Mouse (Mus musculus) thymus, postnatal 36 days (tissue): ENCODE measurements around the gene Tmprss13.
A peak's percentile ranks its signal among the peaks of the same experiment; 100 is the strongest.

Experiments
- DNase-seq, 2 experiments: peaks; one replicate each; pipeline ENCODE4 v3.0.0; 2022; ENCODE audit warnings: mixed read lengths in 2 of 2

The Tmprss13 gene

DNA sequence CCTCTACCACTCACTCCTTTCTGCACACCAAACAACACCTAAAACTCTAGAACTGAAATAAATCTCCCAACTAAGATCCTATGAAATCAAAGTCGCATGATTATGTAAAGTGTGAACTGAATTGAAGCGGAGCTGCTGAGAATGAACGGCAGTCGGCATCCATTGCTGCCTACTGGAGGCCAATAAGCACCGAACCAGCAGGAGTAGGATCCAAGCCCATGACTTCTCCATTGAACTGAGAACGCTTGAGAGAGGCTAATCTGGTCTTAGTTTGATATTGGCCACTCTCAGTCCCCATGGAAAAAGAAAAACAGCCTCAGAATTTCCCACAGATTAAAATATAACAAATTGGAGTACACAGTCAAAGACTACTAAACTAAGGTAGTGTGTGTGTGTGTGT lies 65.0 kb downstream of the Tmprss13 start:
- DNase-seq, result no peak

DNA sequence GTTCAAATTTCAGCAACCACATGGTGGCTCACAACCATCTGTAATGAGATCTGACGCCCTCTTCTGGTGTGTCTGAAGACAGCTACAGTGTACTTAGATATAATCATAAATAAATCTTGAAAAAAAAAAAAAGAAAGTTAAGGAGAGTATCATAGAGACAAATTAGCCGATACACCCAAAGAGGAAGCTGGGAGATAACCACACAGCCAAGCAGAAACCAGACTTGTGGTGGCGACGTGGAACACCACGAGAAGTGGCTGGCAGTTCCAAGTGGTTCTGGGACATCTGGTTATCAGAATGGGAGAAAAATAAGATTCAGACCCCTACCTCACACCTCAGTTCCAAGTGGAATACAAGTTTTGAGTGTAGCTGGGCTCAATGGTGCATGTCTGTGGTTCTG lies 67.8 kb downstream of the Tmprss13 start:
- no peak for DNase-seq

DNA sequence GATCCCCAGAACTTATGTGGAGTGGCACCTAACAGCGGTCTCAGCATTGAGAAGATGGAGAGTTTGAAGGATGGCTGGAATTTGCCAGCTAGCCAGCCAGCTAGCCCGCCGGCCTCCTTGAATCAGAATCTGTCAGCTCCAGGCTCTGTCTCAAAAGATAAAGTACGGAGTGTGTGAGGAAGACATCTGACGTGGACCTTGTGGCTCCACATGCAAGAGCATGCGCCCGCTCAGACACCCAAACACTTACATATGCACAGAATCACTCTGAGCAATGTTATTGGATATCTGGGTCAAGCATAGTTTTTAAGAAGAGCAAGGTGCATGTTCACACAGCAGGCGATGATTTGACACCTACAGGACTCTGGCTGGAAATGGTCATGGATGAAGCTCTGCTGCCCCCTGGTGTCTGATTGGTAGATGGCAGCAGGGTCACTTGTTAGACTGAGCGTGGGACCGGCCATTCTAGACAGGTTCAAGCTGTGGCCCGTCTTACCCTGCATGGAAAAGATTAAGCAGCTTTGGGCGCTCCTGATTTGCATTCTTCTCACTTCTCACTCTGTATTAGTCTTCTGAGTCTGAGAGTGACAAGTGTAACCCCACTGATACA lies 69.6 kb downstream of the Tmprss13 start:
- DNase-seq, result peak; percentile 82 to 88

DNA sequence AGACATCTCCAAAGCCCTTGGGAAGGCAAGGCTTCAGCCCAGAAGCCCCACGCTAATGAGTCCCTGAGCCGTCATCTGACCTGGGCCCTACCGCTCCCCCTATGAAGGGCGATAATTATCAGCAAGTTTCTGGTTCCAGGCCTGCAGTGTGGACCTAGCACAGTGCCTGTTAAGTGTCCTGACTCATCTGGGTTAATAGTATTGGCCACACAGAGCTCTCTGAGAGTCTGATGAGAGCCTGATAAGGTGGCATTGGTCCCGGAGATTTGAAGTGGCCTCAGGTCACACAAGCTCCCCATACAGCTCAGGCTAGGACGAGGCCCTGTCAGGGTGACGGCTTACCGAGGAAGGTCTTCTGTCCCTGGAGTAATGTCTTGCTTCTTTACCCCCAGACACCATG lies 70.7 kb downstream of the Tmprss13 start:
- no peak for DNase-seq

DNA sequence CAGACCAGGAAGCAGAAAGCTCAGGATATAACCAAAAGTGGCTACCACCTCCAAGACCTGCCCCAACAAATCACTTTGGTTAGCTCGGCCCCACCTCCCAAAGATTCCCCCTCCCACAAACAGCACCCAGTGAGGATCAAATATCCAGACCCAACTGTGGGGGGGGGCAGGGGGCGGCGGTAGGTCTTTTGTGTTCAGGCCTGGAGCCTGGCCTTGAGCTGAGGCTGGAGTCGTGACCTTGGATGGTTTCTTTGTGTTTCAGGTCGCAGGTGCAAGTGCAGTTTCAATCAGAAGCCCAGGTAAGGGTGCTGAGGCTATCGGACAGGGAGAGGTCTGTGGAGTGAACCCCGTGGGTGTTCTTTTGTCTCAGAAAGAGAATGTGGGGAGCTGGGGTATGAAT lies 72.4 kb downstream of the Tmprss13 start:
- no peak for DNase-seq

DNA sequence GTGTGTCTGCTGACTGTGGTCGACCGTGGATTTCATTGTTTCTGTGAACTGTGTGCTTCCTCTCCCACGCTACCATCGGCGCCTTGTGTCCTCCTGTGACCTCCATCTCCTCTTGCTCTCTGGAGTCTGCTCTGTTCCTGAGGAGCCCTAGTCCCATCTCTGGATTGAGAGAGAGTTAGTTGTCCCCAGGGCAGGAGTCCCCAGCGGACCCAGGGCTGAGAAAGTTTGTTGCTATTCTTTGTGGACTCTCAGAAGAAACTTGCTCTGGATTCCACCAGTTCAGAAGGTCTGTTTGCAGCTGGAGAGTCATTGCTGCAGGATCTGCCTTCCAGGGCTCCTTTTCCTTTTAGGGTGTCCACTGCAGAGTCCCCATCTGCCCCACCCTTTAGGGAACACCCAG lies 76.3 kb downstream of the Tmprss13 start:
- no peak for DNase-seq

DNA sequence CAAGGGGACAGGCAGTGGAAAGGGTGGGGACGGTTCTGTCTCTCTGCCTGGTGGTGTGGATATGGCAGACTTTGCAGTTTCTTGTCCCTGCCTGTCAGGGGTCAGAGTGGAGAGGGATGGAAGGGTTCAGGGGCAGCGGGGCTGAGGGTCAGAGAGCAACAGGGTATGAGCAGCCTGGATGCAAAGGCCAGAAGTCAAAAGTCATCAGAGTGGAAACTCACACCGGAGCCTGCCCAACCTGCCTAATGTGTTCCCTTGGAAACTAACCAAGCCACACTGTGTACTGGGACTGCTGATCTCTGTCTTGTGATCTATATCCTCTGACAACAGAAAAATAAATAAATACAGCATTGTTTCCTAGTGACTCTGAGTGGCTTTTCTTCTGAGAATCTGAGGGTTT lies 76.9 kb downstream of the Tmprss13 start:
- DNase-seq, result no peak
